Mouse (Mus musculus): ENCODE data around the gene Ces2e. TPM values are rescaled to one million over a fixed set of nuclear protein-coding genes. Genes with fewer than 3 reads are reported as not detected.
"Not testable (repeated sequence)": the region's sequence is repeated elsewhere in the genome, so short reads cannot be mapped to it uniquely, and the experiment has no call there.

The Ces2e gene
- not detected in 2 replicates for total RNA-seq (2014; rRNA removed)
- not detected in 2 replicates for polyA plus RNA-seq (2015; fragmentation: Nextera tagmentation; extraction: Ambion mirVana)

DNA sequence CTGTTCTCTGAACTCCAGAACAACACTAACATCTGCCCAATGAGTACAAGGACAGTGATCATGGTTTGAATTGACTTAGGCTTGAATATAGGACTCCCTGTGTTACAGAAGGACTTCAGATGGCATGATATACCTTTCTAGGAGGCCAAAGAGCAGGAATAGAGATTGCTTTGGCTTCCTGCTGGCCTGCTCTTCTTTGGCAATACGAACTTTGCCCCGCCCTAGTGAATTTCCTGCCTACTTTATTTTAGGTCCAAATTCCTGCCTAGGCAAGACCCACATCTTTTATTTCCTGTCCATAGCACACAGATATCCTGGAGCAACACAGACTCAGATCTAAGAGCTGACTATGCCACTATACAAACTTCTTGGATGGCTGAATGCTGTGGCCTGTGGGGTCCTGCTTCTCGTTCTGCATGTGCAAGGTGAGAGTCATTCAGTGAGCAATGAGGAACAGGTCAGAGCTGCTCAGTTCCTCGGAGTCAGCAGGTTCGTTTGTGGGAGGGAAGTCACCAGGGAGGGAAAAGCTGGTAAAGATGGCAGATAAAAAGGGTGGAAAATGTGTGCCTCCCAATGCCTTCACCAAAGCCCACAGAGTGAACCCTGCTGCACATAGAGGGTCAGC, at the start of gene Ces2e:
Gene Ces2e, plus strand, starts transcription at position 289 of the 625 bp plus-strand sequence.
- no peaks in the 10 kb centered on the region for H3K4me1 ChIP-seq (ENCODE audit: insufficient read depth)
- H3K36me3 ChIP-seq (ENCODE audit: insufficient read depth): no peaks in the 10 kb centered on the region
- no peak within 1 kb of the TSS for H3K9ac ChIP-seq
- DNase-seq: no peak
- H3K4me2 ChIP-seq (ENCODE audit: low read depth): no peak within 1 kb of the TSS
- TF ChIP-seq CTCF (IDR thresholded peaks at IDR 0.05; ENCODE audit: low read depth): no peak
- no peak within 1 kb of the TSS for H3K27ac ChIP-seq (ENCODE audit: low read depth, low read length)
- 77% methylated on average over 5 of the region's 5 CpGs for WGBS
- no peak for ATAC-seq
- no peaks in the 10 kb centered on the region for H3K27me3 ChIP-seq (ENCODE audit: insufficient read depth, low read length)
- H3K4me3 ChIP-seq (ENCODE audit: low read depth, low read length): no peak within 1 kb of the TSS
- H3K9me3 ChIP-seq (ENCODE audit: low read length): no peaks in the 10 kb centered on the region

DNA sequence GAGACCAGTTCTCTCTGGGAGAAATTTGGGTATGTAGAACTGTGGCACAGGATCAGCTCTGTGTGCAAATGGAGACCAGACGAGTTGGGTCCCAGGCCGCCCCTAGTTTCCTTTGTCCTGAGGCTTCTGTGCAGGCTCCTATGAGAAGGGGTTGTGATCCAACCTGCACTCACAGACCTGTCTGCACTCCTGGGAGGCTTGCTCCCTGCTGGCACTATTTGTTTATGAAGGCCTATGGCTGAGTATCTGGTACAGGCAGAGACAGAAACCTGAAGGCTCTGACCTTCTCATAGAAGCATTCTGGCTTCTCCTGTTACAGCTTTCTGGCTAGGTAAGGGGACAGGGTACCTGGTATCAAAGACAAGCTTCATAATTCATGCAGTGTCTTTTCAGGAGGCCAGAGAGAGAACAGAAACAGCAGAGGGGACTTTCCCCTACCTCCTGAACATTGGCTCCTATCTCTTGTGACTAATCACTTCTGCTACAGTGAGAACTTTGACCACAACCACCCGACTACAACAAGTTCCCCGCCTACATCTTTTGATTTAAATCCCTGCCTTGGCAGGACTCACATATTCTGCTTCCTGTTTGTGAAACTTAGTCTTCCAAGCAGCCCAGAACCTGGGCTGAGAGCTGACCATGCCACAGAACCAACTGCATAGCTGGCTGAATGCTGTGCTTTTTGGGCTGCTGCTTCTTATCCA, 39.7 kb upstream of the Ces2e start:
- not testable (repeated sequence) for H3K4me1 ChIP-seq (ENCODE audit: insufficient read depth); H3K4me3 ChIP-seq (ENCODE audit: low read depth, low read length); DNase-seq; H3K27ac ChIP-seq (ENCODE audit: low read depth, low read length); H3K36me3 ChIP-seq (ENCODE audit: insufficient read depth); H3K9me3 ChIP-seq (ENCODE audit: low read length); H3K9ac ChIP-seq; ATAC-seq; H3K4me2 ChIP-seq (ENCODE audit: low read depth); H3K27me3 ChIP-seq (ENCODE audit: insufficient read depth, low read length)
- no CpG with 5 or more reads among the region's 4 CpGs for WGBS

DNA sequence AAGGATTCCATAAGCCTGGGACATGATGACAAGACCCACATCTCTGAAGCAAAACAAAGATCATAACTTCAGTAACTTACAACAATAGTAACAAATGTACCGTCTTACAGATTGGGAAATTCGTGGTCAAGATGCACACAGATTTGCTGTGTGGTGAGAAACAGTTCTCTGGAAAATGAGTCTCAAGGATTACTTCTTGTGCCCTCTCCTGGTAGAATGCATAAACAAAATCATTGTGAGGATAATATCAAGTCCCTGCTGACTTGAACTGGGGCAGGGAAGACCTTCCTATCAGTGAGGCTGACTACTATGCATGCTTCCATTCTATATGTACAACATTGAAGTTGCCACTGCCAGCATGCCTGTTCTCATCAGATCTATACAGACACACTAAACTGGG, 24.3 kb upstream of the Ces2e start:
- Histone ChIP-seq H3K9ac (no peak overlapping the region), H3K36me3 (ENCODE audit: insufficient read depth) (no peaks in the 10 kb centered on the region), H3K4me2 (ENCODE audit: low read depth) (no peak overlapping the region), H3K27me3 (ENCODE audit: insufficient read depth, low read length) (no peaks in the 10 kb centered on the region), H3K9me3 (ENCODE audit: low read length) (no peaks in the 10 kb centered on the region), H3K4me1 (ENCODE audit: insufficient read depth) (no peaks in the 10 kb centered on the region), H3K4me3 (ENCODE audit: low read depth, low read length) (no peak overlapping the region), H3K27ac (ENCODE audit: low read depth, low read length) (no peak overlapping the region)
- ATAC-seq (no peak), DNase-seq (no peak)
- 80% methylated on average over 2 of the region's 2 CpGs for WGBS
- no peak for TF ChIP-seq CTCF (IDR thresholded peaks at IDR 0.05; ENCODE audit: low read depth)

DNA sequence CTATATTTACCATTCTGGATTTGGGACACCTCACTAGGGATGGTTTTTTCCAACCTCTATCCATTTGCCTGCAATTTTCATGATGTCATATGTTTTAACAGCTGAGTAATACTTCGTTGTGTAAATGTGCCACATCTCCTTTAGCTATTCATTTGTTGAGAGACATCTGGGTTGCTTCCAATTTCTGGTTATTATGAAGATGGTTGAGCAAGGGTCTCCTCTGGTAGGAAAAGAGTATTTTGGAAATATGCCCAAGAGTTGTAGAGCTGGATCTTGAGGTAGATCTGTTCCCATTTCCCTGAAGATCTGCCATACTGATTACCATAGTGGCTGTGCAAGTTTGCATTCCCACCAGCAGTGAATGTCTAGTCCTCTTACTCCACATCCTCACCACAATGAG, 18.9 kb upstream of the Ces2e start:
- H3K36me3 ChIP-seq (ENCODE audit: insufficient read depth): no peaks in the 10 kb centered on the region
- H3K4me3 ChIP-seq (ENCODE audit: low read depth, low read length): no peak overlapping the region
- no peaks in the 10 kb centered on the region for H3K4me1 ChIP-seq (ENCODE audit: insufficient read depth)
- H3K4me2 ChIP-seq (ENCODE audit: low read depth): no peak overlapping the region
- ATAC-seq: no peak
- DNase-seq: no peak
- no peak overlapping the region for H3K9ac ChIP-seq
- no peaks in the 10 kb centered on the region for H3K9me3 ChIP-seq (ENCODE audit: low read length)
- TF ChIP-seq CTCF (IDR thresholded peaks at IDR 0.05; ENCODE audit: low read depth): no peak
- no peak overlapping the region for H3K27ac ChIP-seq (ENCODE audit: low read depth, low read length)
- 45% methylated on average over 1 of the region's 1 CpGs for WGBS
- H3K27me3 ChIP-seq (ENCODE audit: insufficient read depth, low read length): no peaks in the 10 kb centered on the region

DNA sequence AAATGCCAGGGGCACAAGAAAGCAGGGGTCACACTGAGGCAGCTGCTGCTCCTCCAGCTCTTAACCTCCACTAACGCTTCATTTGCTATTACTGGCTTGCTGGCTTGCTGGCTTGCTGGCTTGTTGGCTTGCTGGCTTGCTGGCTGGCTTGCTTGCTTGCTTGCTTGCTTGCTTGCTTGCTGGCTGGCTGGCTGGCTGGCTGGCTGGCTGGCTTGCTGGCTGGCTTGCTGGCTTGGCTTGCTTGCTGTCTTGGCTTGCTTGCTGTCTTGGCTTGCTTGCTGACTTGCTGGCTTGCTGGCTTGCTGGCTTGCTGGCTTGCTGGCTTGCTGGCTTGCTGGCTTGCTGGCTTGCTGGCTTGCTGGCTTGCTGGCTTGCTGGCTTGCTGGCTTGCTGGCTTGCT, 17.0 kb upstream of the Ces2e start:
- H3K9me3 ChIP-seq (ENCODE audit: low read length); H3K4me3 ChIP-seq (ENCODE audit: low read depth, low read length); H3K4me1 ChIP-seq (ENCODE audit: insufficient read depth); H3K27me3 ChIP-seq (ENCODE audit: insufficient read depth, low read length); H3K36me3 ChIP-seq (ENCODE audit: insufficient read depth); H3K27ac ChIP-seq (ENCODE audit: low read depth, low read length); H3K9ac ChIP-seq; H3K4me2 ChIP-seq (ENCODE audit: low read depth): not testable (repeated sequence)
- DNase-seq: peak; percentile 64
- WGBS: 35% methylated on average over 1 of the region's 1 CpGs
- ATAC-seq: peak; percentile 55

DNA sequence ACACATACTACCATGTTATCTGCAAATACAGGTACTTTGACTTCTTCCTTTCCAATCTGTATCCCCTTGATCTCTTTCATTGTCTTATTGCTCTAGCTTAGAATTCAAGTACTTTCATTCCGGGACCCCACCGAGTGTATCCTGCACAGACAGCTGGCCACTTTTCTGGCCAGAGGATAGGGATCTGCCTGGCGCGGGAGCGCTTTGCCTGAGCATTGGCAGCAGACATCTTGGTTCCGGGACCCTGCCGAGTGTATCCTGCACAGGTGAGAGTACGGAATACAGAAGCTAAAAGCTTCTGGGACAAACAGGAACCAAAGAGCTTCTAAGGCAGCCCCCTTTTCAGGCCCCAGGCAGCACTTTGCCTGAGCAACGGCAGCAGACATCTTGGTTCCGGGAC, 16.4 kb upstream of the Ces2e start:
- not testable (repeated sequence) for H3K27me3 ChIP-seq (ENCODE audit: insufficient read depth, low read length); H3K36me3 ChIP-seq (ENCODE audit: insufficient read depth); H3K4me3 ChIP-seq (ENCODE audit: low read depth, low read length); ATAC-seq; H3K9me3 ChIP-seq (ENCODE audit: low read length); H3K4me2 ChIP-seq (ENCODE audit: low read depth); H3K27ac ChIP-seq (ENCODE audit: low read depth, low read length); H3K9ac ChIP-seq; DNase-seq; H3K4me1 ChIP-seq (ENCODE audit: insufficient read depth)
- 86% methylated on average over 10 of the region's 10 CpGs for WGBS

DNA sequence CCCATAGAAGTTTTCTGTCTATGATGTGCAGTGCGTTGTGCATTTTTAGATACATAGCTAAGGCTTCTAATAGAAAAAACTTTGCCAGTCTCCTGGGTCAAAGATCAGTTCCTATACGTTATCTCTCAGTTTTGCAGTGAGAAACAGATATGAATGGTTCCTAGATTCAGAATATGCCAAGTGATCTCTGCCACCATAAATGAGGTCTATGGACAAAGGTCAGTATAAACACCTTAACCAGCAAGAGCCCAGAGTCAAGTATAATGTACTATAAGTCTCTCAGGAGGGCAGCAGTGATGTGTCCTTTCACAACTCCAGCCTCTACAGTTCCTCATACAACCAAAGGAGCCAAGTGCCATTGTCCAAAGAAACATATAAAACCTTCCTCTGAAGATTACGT, 1.2 kb downstream of the Ces2e start:
- Histone ChIP-seq H3K4me3 (ENCODE audit: low read depth, low read length) (no peak overlapping the region), H3K4me2 (ENCODE audit: low read depth) (no peak overlapping the region), H3K36me3 (ENCODE audit: insufficient read depth) (no peaks in the 10 kb centered on the region), H3K27me3 (ENCODE audit: insufficient read depth, low read length) (no peaks in the 10 kb centered on the region), H3K9ac (no peak overlapping the region), H3K9me3 (ENCODE audit: low read length) (no peaks in the 10 kb centered on the region), H3K4me1 (ENCODE audit: insufficient read depth) (no peaks in the 10 kb centered on the region), H3K27ac (ENCODE audit: low read depth, low read length) (no peak overlapping the region)
- no peak for TF ChIP-seq CTCF (IDR thresholded peaks at IDR 0.05; ENCODE audit: low read depth)
- ATAC-seq (no peak), DNase-seq (no peak)
- WGBS: 84% methylated on average over 3 of the region's 3 CpGs

Data from forebrain, postnatal 0 days (tissue).